Mouse (Mus musculus) liver, adult 2 months (tissue): ENCODE results near the gene Cklf.

Experiments used
- CTCF ChIP-seq: fragments of 200-500 bp; IDR thresholded peaks from 2 replicates; pipeline ENCODE4 v1.5.1; 2011; ENCODE audit warnings: low read depth, low read length, control low read depth
- POLR2A ChIP-seq: fragments of 200-500 bp; IDR thresholded peaks from 2 replicates; pipeline ENCODE4 v1.6.1; 2011; ENCODE audit warnings: low read length, control low read depth; ENCODE audit not compliant: insufficient read depth; ENCODE audit errors: extremely low read depth

- TF ChIP-seq POLR2A (no peak), CTCF (no peak)
Measured at GRCm38 (mm10) chr8:104268937-104269440, 18.3 kb downstream of the Cklf start.
